19 mouse cellular contexts compared by ENCODE assay signal in the genomic region with DNA sequence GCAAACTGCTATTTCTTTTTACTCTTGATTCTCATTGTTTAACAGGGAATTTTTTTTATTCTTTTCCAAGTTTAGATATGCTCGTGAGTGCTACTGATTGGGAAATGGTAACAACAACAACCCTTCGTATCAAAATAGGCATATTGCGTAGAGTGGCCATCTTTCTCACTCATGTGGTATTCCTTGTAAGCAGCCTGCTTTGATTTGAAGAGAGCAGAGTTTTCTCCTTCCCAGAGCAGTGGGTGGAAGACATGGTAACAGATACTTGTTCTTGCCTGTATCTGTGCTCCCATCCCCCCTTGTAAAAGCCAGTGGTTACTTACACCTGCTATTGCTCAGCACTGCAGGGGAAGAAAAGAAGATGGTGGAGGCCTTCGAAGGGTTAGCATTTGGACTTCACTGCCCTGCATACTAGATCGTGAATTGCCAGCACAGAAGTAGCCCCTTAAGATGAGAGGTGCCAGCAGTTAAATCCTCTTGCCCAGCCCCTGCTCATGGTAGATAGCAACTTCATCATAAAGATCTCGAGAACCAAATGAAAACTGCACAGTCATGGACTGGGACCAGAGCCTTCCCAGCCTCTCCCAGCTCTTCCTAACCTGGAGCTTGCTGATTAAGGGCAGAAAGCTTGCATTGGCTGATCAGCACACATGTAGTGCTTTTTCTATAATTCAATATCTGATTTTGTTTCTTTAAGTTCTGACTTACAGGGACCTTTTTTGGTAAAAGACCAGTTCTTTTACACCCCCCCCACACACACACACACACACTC.
DNase-seq lines count a peak whose midpoint lies in the region; ATAC-seq and TF ChIP-seq lines count a peak whose summit lies in the region.
"Had no signal": no experiment of that assay in that cellular context is flagged by ENCODE, and none has a peak within 500 bp of the region (broad histone marks: within the 10 kb centered on the region; RNA-seq: fewer than 3 reads in every experiment).

No protein-coding gene starts in this region.

- TF ChIP-seq RAD21 in MEL (IDR thresholded peaks at IDR 0.05; ENCODE audit: low read depth, low read length) = no peak

- no peak for ATAC-seq in embryonic facial prominence, embryonic 15.5 days (ENCODE audit: insufficient number of reproducible peaks, low FRiP score, low TSS enrichment, low read depth)
- ATAC-seq in liver, embryonic 15.5 days (ENCODE audit: insufficient read depth) = peak; percentile 75
- ATAC-seq: hindbrain, embryonic 16.5 days; midbrain, embryonic 15.5 days had no signal

- H3K27me3 ChIP-seq in MEL (ENCODE audit: control insufficient read depth in 1 of 2, insufficient read depth in 2 of 2, low read length in 2 of 2) = no peaks in the 10 kb centered on the region
- no peaks in the 10 kb centered on the region for H3K27me3 ChIP-seq in embryonic facial prominence, embryonic 15.5 days
- H3K27me3 ChIP-seq in liver, embryonic 15.5 days = no peaks in the 10 kb centered on the region
- H3K27me3 ChIP-seq: heart, embryonic 15.5 days; midbrain, embryonic 15.5 days; neural tube, embryonic 12.5 days had no signal

- TF ChIP-seq CTCF in MEL (IDR thresholded peaks at IDR 0.05 in 2 of 3, conservative IDR thresholded peaks at IDR 0.05 in 1 of 3; ENCODE audit: control insufficient read depth in 1 of 3, insufficient read depth in 1 of 3, low read depth in 2 of 3, low read length in 3 of 3, poor library complexity in 1 of 3, severe bottlenecking in 1 of 3) = no peak

- no peak overlapping the region for H3K4me2 ChIP-seq in embryonic facial prominence, embryonic 15.5 days (replicated peaks)
- 0 out of 2 replicates have a peak overlapping the region, but pooled peaks have one; percentile 1 for H3K4me2 ChIP-seq in liver, embryonic 15.5 days
- H3K4me2 ChIP-seq: heart, embryonic 15.5 days; midbrain, embryonic 15.5 days; neural tube, embryonic 12.5 days had no signal

- no peak overlapping the region for H3K27ac ChIP-seq in MEL (ENCODE audit: control insufficient read depth, low read depth, low read length)
- H3K27ac ChIP-seq in embryonic facial prominence, embryonic 15.5 days (replicated peaks) = 0 out of 2 replicates have a peak overlapping the region, but pooled peaks have one; percentile 44
- no peak overlapping the region for H3K27ac ChIP-seq in liver, embryonic 15.5 days (replicated peaks)
- H3K27ac ChIP-seq: heart, embryonic 15.5 days; midbrain, embryonic 15.5 days; neural tube, embryonic 12.5 days had no signal

- no peak overlapping the region for H3K9ac ChIP-seq in MEL (ENCODE audit: control insufficient read depth, low read depth, low read length, poor library complexity, severe bottlenecking)
- no peak overlapping the region for H3K9ac ChIP-seq in embryonic facial prominence, embryonic 15.5 days
- no peak overlapping the region for H3K9ac ChIP-seq in liver, embryonic 15.5 days
- H3K9ac ChIP-seq: heart, embryonic 15.5 days; midbrain, embryonic 15.5 days; neural tube, embryonic 12.5 days had no signal

- TF ChIP-seq EP300 in MEL (IDR thresholded peaks at IDR 0.05; ENCODE audit: low read depth in 1 of 2, low read length in 2 of 2) = no peak

- DNase-seq in heart, adult 11 months = peak; percentile 54
- DNase-seq in heart, postnatal 36 days = no peak
- peak; percentile 16 for DNase-seq in MEL (ENCODE audit: low read depth, low spot score)
- no peak for DNase-seq in gastrocnemius, postnatal 14 days
- no peak for DNase-seq in embryo, embryonic 9.5 days (ENCODE audit: extremely low spot score)
- no peak for DNase-seq in spleen, adult 18-20 months
- DNase-seq: adrenal gland, postnatal 25 days; cerebellum, adult 11 months; gastrocnemius, postnatal 36 days; kidney, adult 18-20 months; lung, adult 18-20 months; lung, postnatal 4 days; retina, postnatal 1 day had no signal

- peaks cover 0 to 34% of the 10 kb centered on the region in 2 experiments; a peak in 2 of 4 replicates for H3K36me3 ChIP-seq in MEL (ENCODE audit: control insufficient read depth in 1 of 2, insufficient read depth in 2 of 2, low read length in 2 of 2)
- H3K36me3 ChIP-seq in embryonic facial prominence, embryonic 15.5 days = no peaks in the 10 kb centered on the region
- 0 out of 2 replicates have a peak, but pooled peaks cover 6% of the 10 kb centered on the region for H3K36me3 ChIP-seq in liver, embryonic 15.5 days (replicated peaks)
- H3K36me3 ChIP-seq: heart, embryonic 15.5 days; midbrain, embryonic 15.5 days; neural tube, embryonic 12.5 days had no signal

- peaks cover 0 to 2% of the 10 kb centered on the region in 2 experiments; a peak in 1 of 4 replicates for H3K4me1 ChIP-seq in MEL (ENCODE audit: control insufficient read depth in 1 of 2, insufficient read depth in 2 of 2, low read length in 2 of 2)
- peaks cover 25% of the 10 kb centered on the region for H3K4me1 ChIP-seq in embryonic facial prominence, embryonic 15.5 days
- peaks cover 19% of the 10 kb centered on the region for H3K4me1 ChIP-seq in liver, embryonic 15.5 days (replicated peaks)

- no peak overlapping the region for H3K4me3 ChIP-seq in MEL (ENCODE audit: control insufficient read depth in 1 of 2, insufficient read depth in 1 of 2, low read depth in 2 of 2, low read length in 2 of 2)
- no peak overlapping the region for H3K4me3 ChIP-seq in embryonic facial prominence, embryonic 15.5 days (replicated peaks)
- H3K4me3 ChIP-seq in liver, embryonic 15.5 days (replicated peaks) = no peak overlapping the region
- H3K4me3 ChIP-seq: heart, embryonic 15.5 days; midbrain, embryonic 15.5 days; neural tube, embryonic 12.5 days had no signal

- H3K79me2 ChIP-seq in MEL (ENCODE audit: control insufficient read depth, insufficient read depth, low read length, poor library complexity) = 0 out of 2 replicates have a peak, but pooled peaks cover 1% of the 10 kb centered on the region

- no peak for TF ChIP-seq POLR2A in MEL (IDR thresholded peaks at IDR 0.05; ENCODE audit: control insufficient read depth in 1 of 2, insufficient read depth in 1 of 2, low read depth in 1 of 2, low read length in 2 of 2, poor library complexity in 1 of 2)

- intact Hi-C loops in heart, postnatal 36 days (cut with DNase I) = no loop called here
- intact Hi-C loops in gastrocnemius, postnatal 14 days (cut with DNase I; ENCODE audit: low total_unique reads) = no loop called here

- 72% methylated on average over 6 of the region's 6 CpGs for WGBS in embryonic facial prominence, embryonic 15.5 days
- 60% methylated on average over 6 of the region's 6 CpGs for WGBS in liver, embryonic 15.5 days (ENCODE audit: insufficient replicate concordance)

- H3K9me3 ChIP-seq in MEL (replicated peaks; ENCODE audit: insufficient read depth, low read length) = no peaks in the 10 kb centered on the region
- no peaks in the 10 kb centered on the region for H3K9me3 ChIP-seq in embryonic facial prominence, embryonic 15.5 days (replicated peaks)
- no peaks in the 10 kb centered on the region for H3K9me3 ChIP-seq in liver, embryonic 15.5 days (replicated peaks)
- H3K9me3 ChIP-seq: heart, embryonic 15.5 days; midbrain, embryonic 15.5 days; neural tube, embryonic 12.5 days had no signal

TF ChIP-seq in MEL, 35 proteins besides CTCF, POLR2A, EP300 and RAD21:
- TF ChIP-seq TBP (IDR thresholded peaks at IDR 0.05; ENCODE audit: low read depth, low read length) (no peak), GABPA (IDR thresholded peaks at IDR 0.05; ENCODE audit: low read depth, low read length) (no peak), POLR2AphosphoS5 (IDR thresholded peaks at IDR 0.05; ENCODE audit: borderline replicate concordance, low read depth, low read length) (no peak), SIN3A (IDR thresholded peaks at IDR 0.05; ENCODE audit: low read length) (no peak), CHD2 (IDR thresholded peaks at IDR 0.05; ENCODE audit: low read length) (no peak), MYB (IDR thresholded peaks at IDR 0.05; ENCODE audit: low read depth, low read length) (no peak), ZMIZ1 (IDR thresholded peaks at IDR 0.05; ENCODE audit: low read depth, low read length) (no peak), ELF1 (IDR thresholded peaks at IDR 0.05; ENCODE audit: low read depth, low read length) (no peak), USF1 (IDR thresholded peaks at IDR 0.05; ENCODE audit: low read depth, low read length) (no peak), ZKSCAN1 (IDR thresholded peaks at IDR 0.05; ENCODE audit: low read depth, low read length) (no peak), MAX (IDR thresholded peaks at IDR 0.05; ENCODE audit: low read length) (no peak), GATA1 (IDR thresholded peaks at IDR 0.05; ENCODE audit: low read depth, low read length) (no peak), POLR2AphosphoS2 (IDR thresholded peaks at IDR 0.05; ENCODE audit: low read length) (no peak), SMC3 (IDR thresholded peaks at IDR 0.05; ENCODE audit: low read depth, low read length) (no peak), MAFK (IDR thresholded peaks at IDR 0.05; ENCODE audit: borderline replicate concordance, low read depth, low read length) (no peak), TAL1 (IDR thresholded peaks at IDR 0.05; ENCODE audit: low read length) (no peak), MAZ (IDR thresholded peaks at IDR 0.05; ENCODE audit: low read depth, low read length) (no peak), KAT2A (conservative IDR thresholded peaks at IDR 0.05; ENCODE audit: low read depth, low read length) (no peak)

Comparison
In these comparisons a context has a peak if more than half of its experiments do, and no peak if none do; other contexts are left out.
1. DNase-seq: peak in heart, adult 11 months (single experiment) and MEL (single experiment); none in heart, postnatal 36 days (0 of 2), gastrocnemius, postnatal 14 days (single experiment), embryo, embryonic 9.5 days (single experiment) and spleen, adult 18-20 months (0 of 2).